Mouse (Mus musculus): ENCODE measurements around the gene Dusp27. TPM values are rescaled to one million over a fixed set of nuclear protein-coding genes. Genes with fewer than 3 reads are reported as not detected.

The Dusp27 gene
- polyA plus RNA-seq, 1 experiment, result not detected

- H3K27me3 ChIP-seq (ENCODE audit: control insufficient read depth), result no peaks in the 10 kb centered on the region
- no peaks in the 10 kb centered on the region for H3K9me3 ChIP-seq (ENCODE audit: control insufficient read depth, low read length)
- TF ChIP-seq TAL1 (IDR thresholded peaks at IDR 0.05; ENCODE audit: low read length) (no peak), GATA1 (IDR thresholded peaks at IDR 0.05; ENCODE audit: low read length) (no peak)
- H3K4me3 ChIP-seq (replicated peaks), result no peak overlapping the region
- H3K4me1 ChIP-seq (ENCODE audit: control insufficient read depth), result no peaks in the 10 kb centered on the region; the same call in none of the 2 replicates
- H3K36me3 ChIP-seq (ENCODE audit: control insufficient read depth), result no peaks in the 10 kb centered on the region
Measured at GRCm38 (mm10) chr1:166137244-166137938, 9.7 kb upstream of the Dusp27 start.

- no peaks in the 10 kb centered on the region; the same call in none of the 2 replicates for H3K4me1 ChIP-seq (ENCODE audit: control insufficient read depth)
- no peak overlapping the region for H3K4me3 ChIP-seq (replicated peaks)
- TF ChIP-seq GATA1 (IDR thresholded peaks at IDR 0.05; ENCODE audit: low read length), result no peak
- TF ChIP-seq TAL1 (IDR thresholded peaks at IDR 0.05; ENCODE audit: low read length), result no peak
- no peaks in the 10 kb centered on the region for H3K9me3 ChIP-seq (ENCODE audit: control insufficient read depth, low read length)
- no peaks in the 10 kb centered on the region for H3K36me3 ChIP-seq (ENCODE audit: control insufficient read depth)
- no peaks in the 10 kb centered on the region for H3K27me3 ChIP-seq (ENCODE audit: control insufficient read depth)
Measured at GRCm38 (mm10) chr1:166135091-166135740, 7.5 kb upstream of the Dusp27 start.

GRCm38 (mm10) chr1:166132367-166132766 is 4.6 kb upstream of the Dusp27 start:
- no peaks in the 10 kb centered on the region for H3K27me3 ChIP-seq (ENCODE audit: control insufficient read depth)
- H3K4me3 ChIP-seq (replicated peaks), result no peak overlapping the region
- H3K9me3 ChIP-seq (ENCODE audit: control insufficient read depth, low read length), result no peaks in the 10 kb centered on the region
- H3K36me3 ChIP-seq (ENCODE audit: control insufficient read depth), result no peaks in the 10 kb centered on the region
- TF ChIP-seq GATA1 (IDR thresholded peaks at IDR 0.05; ENCODE audit: low read length) (no peak), TAL1 (IDR thresholded peaks at IDR 0.05; ENCODE audit: low read length) (no peak)
- H3K4me1 ChIP-seq (ENCODE audit: control insufficient read depth), result no peaks in the 10 kb centered on the region; the same call in none of the 2 replicates

GRCm38 (mm10) chr1:166130224-166130860 is 2.6 kb upstream of the Dusp27 start, which contains the start of gene Gpa33:
Gene Gpa33, plus strand, starts transcription at chr1:166130238.
- no peaks in the 10 kb centered on the region for H3K9me3 ChIP-seq (ENCODE audit: control insufficient read depth, low read length)
- no peak for TF ChIP-seq GATA1 (IDR thresholded peaks at IDR 0.05; ENCODE audit: low read length)
- no peak for TF ChIP-seq TAL1 (IDR thresholded peaks at IDR 0.05; ENCODE audit: low read length)
- peaks cover 2% of the 10 kb centered on the region for H3K4me1 ChIP-seq (ENCODE audit: control insufficient read depth)
- H3K27me3 ChIP-seq (ENCODE audit: control insufficient read depth), result no peaks in the 10 kb centered on the region
- no peaks in the 10 kb centered on the region for H3K36me3 ChIP-seq (ENCODE audit: control insufficient read depth)
- no peak within 1 kb of the TSS for H3K4me3 ChIP-seq (replicated peaks)

GRCm38 (mm10) chr1:166128551-166128950 is 829 bp upstream of the Dusp27 start:
- Histone ChIP-seq H3K4me3 (replicated peaks) (no peak overlapping the region), H3K36me3 (ENCODE audit: control insufficient read depth) (no peaks in the 10 kb centered on the region), H3K4me1 (ENCODE audit: control insufficient read depth) (peaks cover 9% of the 10 kb centered on the region)

GRCm38 (mm10) chr1:166126795-166127194 is 927 bp downstream of the Dusp27 start:
- Histone ChIP-seq H3K36me3 (ENCODE audit: control insufficient read depth) (no peaks in the 10 kb centered on the region), H3K4me1 (ENCODE audit: control insufficient read depth) (peaks cover 9% of the 10 kb centered on the region), H3K4me3 (replicated peaks) (no peak overlapping the region), H3K9me3 (ENCODE audit: control insufficient read depth, low read length) (no peaks in the 10 kb centered on the region), H3K27me3 (ENCODE audit: control insufficient read depth) (no peaks in the 10 kb centered on the region)
- TF ChIP-seq TAL1 (IDR thresholded peaks at IDR 0.05; ENCODE audit: low read length) (no peak), GATA1 (IDR thresholded peaks at IDR 0.05; ENCODE audit: low read length) (no peak)

More at GRCm38 (mm10) chr1:166128551-166128950, 829 bp upstream of the Dusp27 start:
- H3K9me3 ChIP-seq (ENCODE audit: control insufficient read depth, low read length), result no peaks in the 10 kb centered on the region
- H3K27me3 ChIP-seq (ENCODE audit: control insufficient read depth), result no peaks in the 10 kb centered on the region
- TF ChIP-seq GATA1 (IDR thresholded peaks at IDR 0.05; ENCODE audit: low read length) (no peak), TAL1 (IDR thresholded peaks at IDR 0.05; ENCODE audit: low read length) (no peak)

- Histone ChIP-seq H3K9me3 (ENCODE audit: control insufficient read depth, low read length) (no peaks in the 10 kb centered on the region), H3K4me1 (ENCODE audit: control insufficient read depth) (peaks cover 9% of the 10 kb centered on the region), H3K36me3 (ENCODE audit: control insufficient read depth) (no peaks in the 10 kb centered on the region), H3K27me3 (ENCODE audit: control insufficient read depth) (no peaks in the 10 kb centered on the region), H3K4me3 (replicated peaks) (no peak overlapping the region)
- TF ChIP-seq TAL1 (IDR thresholded peaks at IDR 0.05; ENCODE audit: low read length) (no peak), GATA1 (IDR thresholded peaks at IDR 0.05; ENCODE audit: low read length) (no peak)
Measured at GRCm38 (mm10) chr1:166126290-166126689, 1.4 kb downstream of the Dusp27 start.

- Histone ChIP-seq H3K36me3 (ENCODE audit: control insufficient read depth) (no peaks in the 10 kb centered on the region), H3K4me1 (ENCODE audit: control insufficient read depth) (peaks cover 9% of the 10 kb centered on the region), H3K27me3 (ENCODE audit: control insufficient read depth) (no peaks in the 10 kb centered on the region), H3K4me3 (replicated peaks) (no peak overlapping the region), H3K9me3 (ENCODE audit: control insufficient read depth, low read length) (no peaks in the 10 kb centered on the region)
- TF ChIP-seq TAL1 (IDR thresholded peaks at IDR 0.05; ENCODE audit: low read length), result no peak
- no peak for TF ChIP-seq GATA1 (IDR thresholded peaks at IDR 0.05; ENCODE audit: low read length)
Measured at GRCm38 (mm10) chr1:166124932-166125593, 2.7 kb downstream of the Dusp27 start.
